Mouse (Mus musculus) cortical plate, adult 2 months (tissue): ENCODE results near the gene Gm17606. TPM values are rescaled to one million over a fixed set of nuclear protein-coding genes. Genes with fewer than 3 reads are reported as not detected.

Experiments
- H3K27ac ChIP-seq: fragments of 200-500 bp; 2 replicates; pipeline ENCODE4 v1.5.1; 2012; ENCODE audit warnings: low read length, control low read depth, inconsistent platforms; ENCODE audit not compliant: insufficient read depth
- H3K4me1 ChIP-seq: fragments of 200-500 bp; 2 replicates; pipeline ENCODE4 v1.6.1; 2011; ENCODE audit warnings: low read length; ENCODE audit not compliant: control insufficient read depth, insufficient read depth
- H3K4me3 ChIP-seq: fragments of 200-500 bp; 2 replicates; pipeline ENCODE4 v1.5.1; 2011; ENCODE audit warnings: mild to moderate bottlenecking, low read length, control low read depth; ENCODE audit not compliant: insufficient read depth
- CTCF ChIP-seq: fragments of 200-500 bp; IDR thresholded peaks from 2 replicates; pipeline ENCODE4 v1.5.1; 2011; ENCODE audit warnings: mild to moderate bottlenecking, control low read depth, low read length; ENCODE audit not compliant: insufficient read depth; ENCODE audit errors: extremely low read depth
- POLR2A ChIP-seq: fragments of 200-500 bp; IDR thresholded peaks from 2 replicates; pipeline ENCODE4 v1.6.1; 2011; ENCODE audit warnings: mild to moderate bottlenecking, low read length, control low read depth; ENCODE audit not compliant: insufficient read depth; ENCODE audit errors: extremely low read depth
- polyA plus RNA-seq: library from polyadenylated mRNA; depleted of rRNA; stranded (reverse); fragments of >200 nt; gene quantifications from 2 replicates; pipeline ENCODE4 v1.2.3, GENCODE M21; 2012; rRNA removed

Gm17606 gene
- polyA plus RNA-seq, 1 experiment = not detected

DNA sequence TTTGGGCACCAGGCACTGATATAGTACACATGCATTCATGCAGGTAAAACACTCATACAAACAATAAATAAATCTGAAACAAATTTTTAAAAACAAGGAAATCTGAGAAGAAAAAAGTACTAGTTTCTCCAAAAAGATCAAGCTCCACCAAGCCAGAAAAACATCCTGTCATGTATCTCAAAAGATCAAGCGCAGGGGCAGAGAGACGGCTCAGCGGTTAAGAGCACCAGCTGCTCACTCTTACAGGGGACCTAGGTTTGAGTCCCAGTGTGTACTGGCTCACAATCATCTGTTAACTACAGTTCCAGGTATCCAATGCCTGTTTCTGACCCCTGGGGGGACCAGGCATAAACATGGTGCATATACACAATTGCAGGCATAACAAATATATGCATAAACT is 41.6 kb downstream of the Gm17606 start:
- no peak overlapping the region for H3K4me3 ChIP-seq
- TF ChIP-seq POLR2A (no peak), CTCF (no peak)
- H3K27ac ChIP-seq = no peak overlapping the region
- no peaks in the 10 kb centered on the region for H3K4me1 ChIP-seq

DNA sequence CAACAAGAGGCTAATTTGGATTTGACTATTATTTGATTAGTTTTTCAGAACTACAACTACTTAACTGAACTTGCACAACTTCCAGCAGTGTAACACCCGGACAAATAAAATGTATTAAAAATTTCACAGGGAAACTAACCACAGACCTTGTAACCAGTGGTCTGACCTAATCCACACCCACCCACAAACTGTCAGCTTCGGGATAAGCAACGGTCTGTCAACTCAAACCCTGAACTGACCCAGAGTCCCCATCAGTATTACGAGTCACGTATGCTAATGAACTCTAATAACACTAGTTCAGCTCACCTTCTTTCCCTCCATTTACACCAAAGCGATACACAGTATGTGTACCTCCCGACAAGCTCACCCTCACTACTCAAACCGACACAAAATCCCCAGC is 44.7 kb downstream of the Gm17606 start:
- H3K27ac ChIP-seq = no peak overlapping the region
- no peaks in the 10 kb centered on the region; the same call in 1 of the 2 replicates for H3K4me1 ChIP-seq
- H3K4me3 ChIP-seq = peak overlapping the region; percentile 74
- TF ChIP-seq POLR2A (no peak), CTCF (no peak)

DNA sequence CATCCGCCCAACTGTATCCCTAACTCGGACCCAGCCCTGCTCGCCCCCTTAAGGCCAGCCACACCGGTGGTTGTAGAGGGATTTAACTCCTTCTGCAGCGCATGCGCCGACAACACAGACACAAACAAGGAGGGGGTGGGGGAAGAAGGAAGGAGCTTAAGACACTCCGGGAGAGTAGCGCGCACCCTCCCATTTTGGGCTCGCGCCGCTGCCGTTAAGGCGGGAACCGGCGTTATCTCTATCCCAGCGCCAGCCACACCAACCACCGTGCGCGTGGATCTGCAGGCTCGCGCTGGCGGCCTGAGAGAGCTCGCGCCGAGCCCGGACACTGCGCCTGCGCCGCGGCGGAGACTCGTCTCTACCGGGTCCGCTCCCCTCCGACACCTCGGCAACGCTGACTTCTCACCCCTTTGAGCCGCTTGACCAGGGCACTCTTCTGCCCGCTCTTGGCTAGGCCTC is 45.3 kb downstream of the Gm17606 start, which contains the start of gene 1700123O20Rik:
TSS of gene 1700123O20Rik (plus strand) at position 154 of the 459 bp plus-strand sequence.
- no peak for TF ChIP-seq CTCF
- TF ChIP-seq POLR2A = peak; percentile 66; the same call in 1 of the 2 replicates
- Histone ChIP-seq H3K27ac (peak within 1 kb of the TSS; percentile 89), H3K4me1 (no peaks in the 10 kb centered on the region; the same call in 1 of the 2 replicates), H3K4me3 (peak within 1 kb of the TSS; percentile 74)

DNA sequence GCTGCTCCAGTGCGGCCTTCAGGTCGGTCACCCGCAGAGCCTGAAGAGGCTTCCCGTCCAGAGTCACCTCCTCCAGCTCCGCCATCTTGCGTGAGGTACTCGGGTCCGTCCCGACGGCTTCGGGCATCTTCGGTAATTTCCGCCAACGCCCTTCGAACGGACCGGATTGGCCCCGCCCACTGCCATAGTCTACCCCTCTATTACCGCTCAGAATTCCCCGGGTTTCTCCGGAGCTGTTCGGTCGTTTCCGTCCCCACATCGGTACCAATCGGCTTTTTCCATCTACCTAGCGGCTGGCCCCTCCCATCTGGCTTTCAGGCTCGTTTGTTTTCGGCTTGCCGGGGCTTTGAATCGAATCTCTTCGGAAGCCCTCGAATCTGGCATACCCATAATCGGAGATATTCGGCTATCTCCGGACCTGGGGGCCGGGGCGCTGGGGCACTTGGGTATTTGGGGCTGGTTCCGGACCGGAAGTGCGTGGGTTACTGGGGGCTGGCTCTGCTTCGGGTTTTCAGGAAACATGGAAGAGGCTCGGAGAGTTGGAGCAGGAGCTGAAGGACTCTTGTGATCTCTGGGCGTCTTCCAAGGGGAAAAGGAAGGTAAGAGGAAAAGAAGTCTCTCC is 45.9 kb downstream of the Gm17606 start, which contains the start of gene Acin1:
TSS of gene Acin1 (minus strand) at position 410 of the 622 bp plus-strand sequence.
- Histone ChIP-seq H3K4me3 (peak within 1 kb of the TSS; percentile 74), H3K4me1 (no peaks in the 10 kb centered on the region; the same call in 1 of the 2 replicates), H3K27ac (peak within 1 kb of the TSS; percentile 89)
- TF ChIP-seq CTCF (no peak), POLR2A (peak; percentile 95)

DNA sequence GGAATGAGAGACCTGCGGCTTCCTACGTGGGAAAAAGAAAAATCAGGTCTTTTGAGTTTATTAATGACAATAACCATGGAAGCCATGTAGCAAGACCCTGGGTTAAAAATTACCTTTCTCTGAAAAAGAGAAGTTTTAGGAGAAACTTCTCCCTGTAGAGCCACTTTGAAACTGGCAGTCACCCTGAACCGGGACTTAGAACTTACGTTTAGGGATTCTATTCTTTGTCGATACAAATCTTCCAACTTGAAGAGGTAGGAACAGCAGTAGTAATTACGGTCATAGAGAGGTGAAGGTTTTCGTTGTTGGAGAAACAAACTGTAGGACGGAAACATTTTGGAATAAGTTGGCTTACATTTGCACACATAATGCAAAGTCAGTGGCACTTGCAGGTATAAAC is 46.5 kb downstream of the Gm17606 start:
- Histone ChIP-seq H3K27ac (no peak overlapping the region), H3K4me1 (no peaks in the 10 kb centered on the region; the same call in 1 of the 2 replicates), H3K4me3 (peak overlapping the region; percentile 41)
- no peak for TF ChIP-seq CTCF
- TF ChIP-seq POLR2A = no peak

DNA sequence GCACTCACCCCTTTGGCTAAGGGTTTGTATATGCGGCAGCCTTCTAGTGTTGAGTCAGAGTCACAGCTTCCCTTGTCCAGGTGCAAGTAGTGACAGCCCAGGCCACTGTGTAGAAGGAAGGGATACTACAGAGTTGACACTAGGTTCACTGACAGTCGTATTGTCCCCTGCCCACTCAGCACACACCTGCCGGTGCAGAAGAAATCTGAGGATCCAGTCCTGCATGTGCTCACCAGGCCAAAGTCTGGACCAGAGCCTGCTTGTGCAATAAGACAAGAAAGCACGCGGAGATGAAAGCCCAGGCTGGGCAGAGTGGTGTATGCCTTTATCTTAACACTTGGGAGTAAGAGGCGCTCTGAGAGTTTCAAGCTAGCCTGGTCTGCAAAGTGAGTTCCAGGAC is 54.3 kb downstream of the Gm17606 start:
- Histone ChIP-seq H3K4me3 (no peak overlapping the region), H3K27ac (no peak overlapping the region), H3K4me1 (no peaks in the 10 kb centered on the region)
- TF ChIP-seq CTCF (no peak), POLR2A (no peak)

DNA sequence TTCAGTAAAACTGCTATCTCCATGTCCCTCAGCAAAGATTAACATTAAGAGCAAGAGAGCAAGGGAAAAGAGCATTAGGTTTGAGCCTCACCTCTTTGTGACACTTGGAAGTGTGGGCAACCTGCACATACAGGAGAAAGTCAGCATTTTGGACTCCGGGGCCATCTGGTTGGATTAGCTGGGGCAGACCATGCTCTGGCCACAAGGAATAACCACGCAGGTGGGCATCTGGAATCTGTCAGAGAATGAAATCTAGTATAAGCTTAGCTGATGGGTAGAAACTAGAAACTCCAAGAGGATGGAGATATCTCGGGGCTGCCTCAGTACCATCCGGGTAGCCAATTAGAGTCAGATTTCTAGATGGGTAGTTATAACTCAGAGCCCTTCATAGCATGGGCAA is 56.0 kb downstream of the Gm17606 start:
- TF ChIP-seq POLR2A (no peak), CTCF (no peak)
- H3K27ac ChIP-seq = no peak overlapping the region
- H3K4me1 ChIP-seq = no peaks in the 10 kb centered on the region
- no peak overlapping the region for H3K4me3 ChIP-seq

Other genes starting within 250 kb of the Gm17606 start
- 2.5 and 3.1 TPM in 2 replicates for gene Slc7a7, start 223.2 kb upstream of the Gm17606 start, polyA plus RNA-seq
- gene Mrpl52, start 214.0 kb upstream of the Gm17606 start, polyA plus RNA-seq = 118 and 128 TPM in 2 replicates
- 11.0 and 11.5 TPM in 2 replicates for gene Mmp14, start 209.3 kb upstream of the Gm17606 start, polyA plus RNA-seq
- gene Lrp10, start 176.8 kb upstream of the Gm17606 start, polyA plus RNA-seq = 33.0 and 33.3 TPM in 2 replicates
- gene Rem2, start 164.9 kb upstream of the Gm17606 start, polyA plus RNA-seq = 6.0 and 7.9 TPM in 2 replicates
- 52.6 and 54.8 TPM in 2 replicates for gene Prmt5, start 123.4 kb upstream of the Gm17606 start, polyA plus RNA-seq
- gene Haus4, start 86.3 kb upstream of the Gm17606 start, polyA plus RNA-seq = 3.7 and 3.8 TPM in 2 replicates
- gene Ajuba, start 63.4 kb upstream of the Gm17606 start, polyA plus RNA-seq = 2.3 and 3.0 TPM in 2 replicates
- gene 4931414P19Rik, start 35.0 kb upstream of the Gm17606 start, polyA plus RNA-seq = 5.2 and 5.8 TPM in 2 replicates
- gene Psmb5, start 22.9 kb upstream of the Gm17606 start, polyA plus RNA-seq = 181 and 197 TPM in 2 replicates
- 0.17 and 0.23 TPM in 2 replicates for gene Psmb11, start 19.5 kb upstream of the Gm17606 start, polyA plus RNA-seq
- gene Cdh24, start 412 bp downstream of the Gm17606 start, polyA plus RNA-seq = 13.3 and 18.6 TPM in 2 replicates
- gene 1700123O20Rik, start 45.3 kb downstream of the Gm17606 start, polyA plus RNA-seq = 35.1 and 37.9 TPM in 2 replicates
- gene Acin1, start 46.0 kb downstream of the Gm17606 start, polyA plus RNA-seq = 169 and 194 TPM in 2 replicates
- gene Gm29776, start 57.9 kb downstream of the Gm17606 start, polyA plus RNA-seq = 0.04 and 0.06 TPM in 2 replicates
- gene Cebpe, start 71.2 kb downstream of the Gm17606 start, polyA plus RNA-seq = 0.09 TPM in 1 of 2 replicates, not detected in the other
- gene Slc7a8, start 141.0 kb downstream of the Gm17606 start, polyA plus RNA-seq = 51.3 and 54.7 TPM in 2 replicates
- not detected in 2 replicates for gene Rnf212b, start 173.2 kb downstream of the Gm17606 start, polyA plus RNA-seq
- gene Homez, start 230.0 kb downstream of the Gm17606 start, polyA plus RNA-seq = 9.6 TPM in 2 replicates
- gene Ppp1r3e, start 236.6 kb downstream of the Gm17606 start, polyA plus RNA-seq = 15.7 and 16.1 TPM in 2 replicates
- gene Bcl2l2, start 242.4 kb downstream of the Gm17606 start, polyA plus RNA-seq = 109 and 115 TPM in 2 replicates
- 0.15 and 0.50 TPM in 2 replicates for gene Gm20521, start 242.5 kb downstream of the Gm17606 start, polyA plus RNA-seq